In genomic region chr9:107555701-107556100, GRCm38 (mm10) we compare ENCODE assay signal across 8 mouse cellular contexts. TPM values are rescaled to one million over a fixed set of nuclear protein-coding genes. Genes with fewer than 3 reads are reported as not detected.
DNase-seq lines count a peak whose midpoint lies in the region; ATAC-seq and TF ChIP-seq lines count a peak whose summit lies in the region.

No protein-coding gene starts in this region.

- no peak for ATAC-seq in hindbrain, embryonic 11.5 days (ENCODE audit: low FRiP score)
- ATAC-seq in midbrain, embryonic 11.5 days (ENCODE audit: low FRiP score) = no peak

- peak overlapping the region; percentile 94; the same call in 1 of the 2 replicates for H3K27ac ChIP-seq in kidney, adult 2 months (ENCODE audit: insufficient read depth, low read depth, low read length)
- H3K27ac ChIP-seq in hindbrain, embryonic 11.5 days (ENCODE audit: low read depth, low read length) = no peak overlapping the region
- no peak overlapping the region for H3K27ac ChIP-seq in midbrain, embryonic 11.5 days (ENCODE audit: low read depth, low read length)

- no peak for TF ChIP-seq POLR2A in kidney, adult 2 months (IDR thresholded peaks at IDR 0.05; ENCODE audit: low read depth, low read length)

- TF ChIP-seq CTCF in kidney, adult 2 months (conservative IDR thresholded peaks at IDR 0.05; ENCODE audit: insufficient read depth, insufficient read length, low read depth, low read length) = no peak

- peaks cover 24% of the 10 kb centered on the region; the same call in 1 of the 2 replicates for H3K4me1 ChIP-seq in kidney, adult 2 months (ENCODE audit: control insufficient read depth, insufficient read depth, low read length)
- peaks cover 13% of the 10 kb centered on the region; the same call in 1 of the 2 replicates for H3K4me1 ChIP-seq in hindbrain, embryonic 11.5 days (replicated peaks; ENCODE audit: control insufficient read depth, insufficient read depth, low read length)
- H3K4me1 ChIP-seq in midbrain, embryonic 11.5 days (ENCODE audit: control insufficient read depth, insufficient read depth, low read length) = peaks cover 27% of the 10 kb centered on the region

- H3K9ac ChIP-seq in hindbrain, embryonic 11.5 days (ENCODE audit: low read depth, low read length) = peak overlapping the region; percentile 79
- peak overlapping the region; percentile 84 for H3K9ac ChIP-seq in midbrain, embryonic 11.5 days (ENCODE audit: low read length)

- 22% methylated on average over 2 of the region's 2 CpGs for WGBS in kidney, adult 2 months
- WGBS in hindbrain, embryonic 11.5 days = 53% methylated on average over 2 of the region's 2 CpGs
- 48% methylated on average over 2 of the region's 2 CpGs for WGBS in midbrain, embryonic 11.5 days

- no peaks in the 10 kb centered on the region for H3K9me3 ChIP-seq in hindbrain, embryonic 11.5 days (ENCODE audit: control insufficient read depth, low read length)
- no peaks in the 10 kb centered on the region for H3K9me3 ChIP-seq in midbrain, embryonic 11.5 days (ENCODE audit: control insufficient read depth, low read length)

- DNase-seq in kidney, adult 2 months = no peak
- no peak for DNase-seq in kidney, postnatal 4 days
- DNase-seq in Muller cell, postnatal 12 days (ENCODE audit: inconsistent ontology term) = peak; percentile 64
- no peak for DNase-seq in hindbrain, embryonic 11.5 days (ENCODE audit: low spot score)
- no peak for DNase-seq in midbrain, embryonic 11.5 days (ENCODE audit: low spot score, missing footprints)
- no peak for DNase-seq in cerebellum, adult 9-10 months
- no peak for DNase-seq in urinary bladder, postnatal 36 days (ENCODE audit: low spot score in 2 of 2)
- DNase-seq in frontal cortex, postnatal 10 days (ENCODE audit: low spot score in 2 of 2) = no peak

- peak overlapping the region; percentile 91 for H3K4me2 ChIP-seq in hindbrain, embryonic 11.5 days (replicated peaks; ENCODE audit: low read depth, low read length)
- H3K4me2 ChIP-seq in midbrain, embryonic 11.5 days = peak overlapping the region; percentile 93

- peak overlapping the region; percentile 68 for H3K4me3 ChIP-seq in kidney, adult 2 months (ENCODE audit: insufficient read depth, low read depth, low read length)
- peak overlapping the region; percentile 77 for H3K4me3 ChIP-seq in hindbrain, embryonic 11.5 days (ENCODE audit: low read depth, low read length)
- H3K4me3 ChIP-seq in midbrain, embryonic 11.5 days (ENCODE audit: low read depth, low read length) = peak overlapping the region; percentile 61

- peaks cover 3% of the 10 kb centered on the region; the same call in 1 of the 2 replicates for H3K36me3 ChIP-seq in kidney, adult 2 months (ENCODE audit: control insufficient read depth, insufficient read depth, low read length)
- H3K36me3 ChIP-seq in hindbrain, embryonic 11.5 days (ENCODE audit: control insufficient read depth, insufficient read depth, low read length) = peaks cover 12% of the 10 kb centered on the region
- peaks cover 11% of the 10 kb centered on the region for H3K36me3 ChIP-seq in midbrain, embryonic 11.5 days (ENCODE audit: control insufficient read depth, insufficient read depth, low read length)

- no peaks in the 10 kb centered on the region for H3K27me3 ChIP-seq in kidney, adult 2 months (replicated peaks; ENCODE audit: control insufficient read depth, insufficient read depth, low read length)
- H3K27me3 ChIP-seq in hindbrain, embryonic 11.5 days (ENCODE audit: control insufficient read depth, insufficient read depth, low read length) = peaks cover 22% of the 10 kb centered on the region
- peaks cover 21% of the 10 kb centered on the region for H3K27me3 ChIP-seq in midbrain, embryonic 11.5 days (ENCODE audit: control insufficient read depth, insufficient read depth, low read length)

RNA-seq across cellular contexts. Expression of gene Rassf1, which starts 4.3 kb away (rescaled TPM):
- 23.0 and 24.0 TPM in 2 replicates for polyA plus RNA-seq in kidney, adult 2 months (2012; rRNA removed)
- polyA plus RNA-seq in hindbrain, embryonic 11.5 days (2014; fragmentation: Nextera tagmentation; extraction: Ambion mirVana) = 39.7 and 41.2 TPM in 2 replicates
- 40.5 and 44.0 TPM in 2 replicates for polyA plus RNA-seq in midbrain, embryonic 11.5 days (2014; fragmentation: Nextera tagmentation; extraction: Ambion mirVana)

RNA-seq across cellular contexts. Expression of gene Tusc2, which starts 7.4 kb away (rescaled TPM):
- polyA plus RNA-seq in kidney, adult 2 months (2012; rRNA removed) = 82.5 and 93.8 TPM in 2 replicates
- polyA plus RNA-seq in hindbrain, embryonic 11.5 days (2014; fragmentation: Nextera tagmentation; extraction: Ambion mirVana) = 88.2 and 92.4 TPM in 2 replicates
- 94.5 and 94.6 TPM in 2 replicates for polyA plus RNA-seq in midbrain, embryonic 11.5 days (2014; fragmentation: Nextera tagmentation; extraction: Ambion mirVana)

RNA-seq across cellular contexts. Expression of gene Zmynd10, which starts 8.6 kb away (rescaled TPM):
- polyA plus RNA-seq in kidney, adult 2 months (2012; rRNA removed) = 52.6 and 52.9 TPM in 2 replicates
- 3.7 and 5.0 TPM in 2 replicates for polyA plus RNA-seq in hindbrain, embryonic 11.5 days (2014; fragmentation: Nextera tagmentation; extraction: Ambion mirVana)
- polyA plus RNA-seq in midbrain, embryonic 11.5 days (2014; fragmentation: Nextera tagmentation; extraction: Ambion mirVana) = 0.33 and 0.49 TPM in 2 replicates

RNA-seq across cellular contexts. Expression of gene Hyal2, which starts 12.0 kb away (rescaled TPM):
- polyA plus RNA-seq in kidney, adult 2 months (2012; rRNA removed) = 103 and 155 TPM in 2 replicates
- 116 and 123 TPM in 2 replicates for polyA plus RNA-seq in hindbrain, embryonic 11.5 days (2014; fragmentation: Nextera tagmentation; extraction: Ambion mirVana)
- polyA plus RNA-seq in midbrain, embryonic 11.5 days (2014; fragmentation: Nextera tagmentation; extraction: Ambion mirVana) = 129 and 132 TPM in 2 replicates

RNA-seq across cellular contexts. Expression of gene Nprl2, which starts 13.7 kb away (rescaled TPM):
- 61.5 and 62.6 TPM in 2 replicates for polyA plus RNA-seq in kidney, adult 2 months (2012; rRNA removed)
- 46.2 and 46.5 TPM in 2 replicates for polyA plus RNA-seq in hindbrain, embryonic 11.5 days (2014; fragmentation: Nextera tagmentation; extraction: Ambion mirVana)
- 39.1 and 43.3 TPM in 2 replicates for polyA plus RNA-seq in midbrain, embryonic 11.5 days (2014; fragmentation: Nextera tagmentation; extraction: Ambion mirVana)
